Mouse (Mus musculus) ES-E14 (cell line): Measurements from ENCODE around the gene Zfp593. TPM values are rescaled to one million over a fixed set of nuclear protein-coding genes. Genes with fewer than 3 reads are reported as not detected.

Source experiments
- DNase-seq: peaks from one replicate; pipeline ENCODE4 v3.0.0-alpha.2; 2013; ENCODE audit warnings: low read depth, low spot score
- H3K27ac ChIP-seq: 2 replicates; pipeline ENCODE4 v1.5.1; 2012; ENCODE audit warnings: low read depth, mild to moderate bottlenecking, low read length, moderate library complexity, mixed read lengths; ENCODE audit not compliant: poor library complexity, insufficient read depth, severe bottlenecking
- H3K36me3 ChIP-seq: 2 replicates; pipeline ENCODE4 v1.6.1; 2012; ENCODE audit warnings: mild to moderate bottlenecking, low read length, moderate library complexity, mixed read lengths; ENCODE audit not compliant: control insufficient read depth, poor library complexity, insufficient read depth, severe bottlenecking
- H3K4me1 ChIP-seq, 2 experiments: fragments of 150-350 bp in 1 of 2; sonication (generic) in 1 of 2; 2 replicates each; pipeline ENCODE4 v1.6.1; 2012; ENCODE audit warnings: low read length in 2 of 2, mild to moderate bottlenecking in 1 of 2, mixed read lengths in 1 of 2; ENCODE audit not compliant: control insufficient read depth in 2 of 2, insufficient read depth in 2 of 2, poor library complexity in 1 of 2
- H3K4me3 ChIP-seq, 2 experiments: fragments of 150-350 bp in 1 of 2; sonication (generic) in 1 of 2; 2 replicates each; pipeline ENCODE4 v1.5.1; 2012; ENCODE audit warnings: low read length in 2 of 2, low read depth in 1 of 2, mild to moderate bottlenecking in 1 of 2, mixed read lengths in 1 of 2; ENCODE audit not compliant: insufficient read depth in 1 of 2, poor library complexity in 1 of 2, severe bottlenecking in 1 of 2
- H3K9ac ChIP-seq: 2 replicates; pipeline ENCODE4 v1.6.1; 2012; ENCODE audit warnings: low read depth, mild to moderate bottlenecking, low read length, mixed read lengths; ENCODE audit not compliant: poor library complexity, insufficient read depth, severe bottlenecking
- H3K9me3 ChIP-seq: fragments of 150-350 bp; sonication (generic); 2 replicates; pipeline ENCODE4 v1.6.1; 2012; ENCODE audit warnings: low read depth, mild to moderate bottlenecking, low read length; ENCODE audit not compliant: control insufficient read depth, insufficient read depth
- CHD2 ChIP-seq: IDR thresholded peaks from 2 replicates; pipeline ENCODE4 v1.6.1; 2014; ENCODE audit warnings: mild to moderate bottlenecking, low read depth, low read length, inconsistent platforms
- HCFC1 ChIP-seq: IDR thresholded peaks from 2 replicates; pipeline ENCODE4 v1.6.1; 2012; ENCODE audit warnings: low read length, inconsistent platforms, borderline replicate concordance; ENCODE audit not compliant: insufficient read depth
- MAFK ChIP-seq: IDR thresholded peaks from 2 replicates; pipeline ENCODE4 v1.6.1; 2014; ENCODE audit warnings: mild to moderate bottlenecking, low read depth, low read length, inconsistent platforms; ENCODE audit not compliant: insufficient read depth
- ZC3H11A ChIP-seq: IDR thresholded peaks from 2 replicates; pipeline ENCODE4 v1.6.1; 2012; ENCODE audit warnings: low read depth, mild to moderate bottlenecking, inconsistent platforms, low read length, borderline replicate concordance
- ZNF384 ChIP-seq: IDR thresholded peaks from 2 replicates; pipeline ENCODE4 v1.6.1; 2012; ENCODE audit warnings: low read depth, low read length, inconsistent platforms
- in situ Hi-C, 2 experiments: fragments of 600-800 bp; cut with MboI; formaldehyde crosslinking; loops; one replicate each; pipeline ENCODE4 v1.15.1; 2025; ENCODE audit warnings: low sequenced_read_pairs in 2 of 2, inconsistent platforms in 1 of 2; ENCODE audit not compliant: unreplicated experiment in 2 of 2
- total RNA-seq: library from RNA; depleted of rRNA; stranded (reverse); fragments of 300-350 nt; gene quantifications from 2 replicates; pipeline ENCODE4 v1.2.3, GENCODE M21; 2012

Gene Zfp593
- total RNA-seq, 1 experiment: 25.2 TPM

DNA sequence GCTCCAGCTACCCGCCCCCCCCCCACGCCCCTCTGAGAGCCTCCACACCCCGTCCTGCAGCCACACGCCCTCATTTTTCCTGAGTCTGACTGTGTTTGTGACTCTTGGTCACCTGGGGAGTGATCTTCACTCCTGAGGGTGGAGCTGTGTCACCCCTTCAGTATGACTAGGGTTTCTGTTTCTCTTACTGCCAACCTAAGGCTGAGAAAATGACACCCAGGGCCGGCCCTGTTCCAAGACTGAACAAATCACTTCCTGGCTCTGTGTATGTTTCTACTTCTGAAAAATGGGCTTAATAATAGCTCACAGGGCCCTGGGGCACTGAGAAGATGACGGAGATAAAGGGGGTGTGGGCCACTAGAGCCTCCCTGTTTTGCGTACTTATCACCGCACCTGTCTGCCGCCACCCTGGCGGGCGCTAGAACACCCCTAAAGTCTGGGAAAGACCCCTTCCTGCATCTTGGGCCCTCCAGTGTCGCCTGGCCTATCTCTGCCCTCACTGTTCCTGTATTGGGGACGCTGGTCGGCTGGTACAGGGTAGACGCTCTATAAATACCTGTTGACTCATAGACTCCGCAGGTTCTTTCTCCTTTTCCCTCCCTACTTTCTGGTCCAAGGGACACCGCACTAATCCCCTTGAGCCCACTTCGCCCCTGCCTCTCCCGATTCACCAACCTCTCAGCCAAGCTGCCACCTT is 7.7 kb downstream of the Zfp593 start:
- H3K4me1 ChIP-seq: peaks cover 2 to 9% of the 10 kb centered on the region in 2 experiments; a peak in 1 of 4 replicates
- in situ Hi-C loops: no loop called here
- no peak overlapping the region for H3K27ac ChIP-seq
- H3K9me3 ChIP-seq: no peaks in the 10 kb centered on the region
- H3K36me3 ChIP-seq: no peaks in the 10 kb centered on the region
- 0 out of 2 replicates have a peak overlapping the region, but pooled peaks have one; percentile 29 for H3K9ac ChIP-seq
- no peak for TF ChIP-seq CHD2
- no peak for TF ChIP-seq ZC3H11A
- TF ChIP-seq HCFC1: no peak
- TF ChIP-seq MAFK: no peak
- TF ChIP-seq ZNF384: no peak
- peak overlapping the region; percentile 56 to 65 for H3K4me3 ChIP-seq
- DNase-seq: no peak

DNA sequence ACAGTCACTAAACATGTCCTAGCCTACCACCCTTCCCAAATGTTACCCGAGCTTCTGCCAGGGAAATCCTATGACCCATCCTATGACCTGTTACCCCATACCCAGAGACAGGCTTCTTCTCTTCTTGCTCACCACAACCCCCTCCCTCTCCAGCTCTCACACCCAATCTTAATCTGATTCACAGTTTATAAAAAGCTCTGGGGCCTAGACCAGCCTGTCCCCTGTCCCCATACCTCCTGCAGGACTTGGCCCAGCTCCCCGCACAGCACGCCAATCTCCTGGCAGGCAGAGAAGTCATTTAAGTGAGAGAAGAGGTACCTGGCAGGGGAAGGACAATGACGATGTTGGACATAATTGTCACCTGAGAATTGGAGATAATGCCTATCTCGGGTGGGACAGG is 10.5 kb downstream of the Zfp593 start:
- Histone ChIP-seq H3K36me3 (no peaks in the 10 kb centered on the region), H3K9me3 (no peaks in the 10 kb centered on the region), H3K4me1 (peaks cover 2 to 12% of the 10 kb centered on the region in 2 experiments; a peak in 1 of 4 replicates), H3K4me3 (no peak overlapping the region), H3K9ac (no peak overlapping the region), H3K27ac (no peak overlapping the region)
- no peak for DNase-seq
- in situ Hi-C loops: no loop called here
- TF ChIP-seq MAFK (no peak), ZNF384 (no peak), ZC3H11A (no peak), HCFC1 (no peak), CHD2 (no peak)

- in situ Hi-C loops: no loop called here
- H3K36me3 ChIP-seq: no peaks in the 10 kb centered on the region
- no peak overlapping the region for H3K4me3 ChIP-seq
- peaks cover 0 to 3% of the 10 kb centered on the region in 2 experiments; a peak in 1 of 4 replicates for H3K4me1 ChIP-seq
- no peak overlapping the region for H3K9ac ChIP-seq
- no peaks in the 10 kb centered on the region for H3K9me3 ChIP-seq
- DNase-seq: no peak
- no peak overlapping the region for H3K27ac ChIP-seq
- TF ChIP-seq CHD2 (no peak), ZNF384 (no peak), MAFK (no peak), HCFC1 (no peak), ZC3H11A (no peak)
Observed at GRCm38 (mm10) chr4:134230431-134230830, 15.0 kb downstream of the Zfp593 start.

GRCm38 (mm10) chr4:134227194-134227593 is 18.2 kb downstream of the Zfp593 start, which contains the start of gene Catsper4:
Gene Catsper4 (minus strand): TSS chr4:134227383.
- in situ Hi-C loops: no loop called here
- TF ChIP-seq CHD2: no peak
- no peak for TF ChIP-seq HCFC1
- no peak for TF ChIP-seq ZC3H11A
- no peak for TF ChIP-seq MAFK
- no peak for TF ChIP-seq ZNF384
- no peaks in the 10 kb centered on the region for H3K36me3 ChIP-seq
- H3K4me3 ChIP-seq: no peak within 1 kb of the TSS
- H3K9me3 ChIP-seq: no peaks in the 10 kb centered on the region
- no peak within 1 kb of the TSS for H3K27ac ChIP-seq
- peaks cover 0 to 3% of the 10 kb centered on the region in 2 experiments; a peak in 1 of 4 replicates for H3K4me1 ChIP-seq
- DNase-seq: no peak
- no peak within 1 kb of the TSS for H3K9ac ChIP-seq
